Mouse (Mus musculus): Measurements from ENCODE around the gene Tmem168.

DNA sequence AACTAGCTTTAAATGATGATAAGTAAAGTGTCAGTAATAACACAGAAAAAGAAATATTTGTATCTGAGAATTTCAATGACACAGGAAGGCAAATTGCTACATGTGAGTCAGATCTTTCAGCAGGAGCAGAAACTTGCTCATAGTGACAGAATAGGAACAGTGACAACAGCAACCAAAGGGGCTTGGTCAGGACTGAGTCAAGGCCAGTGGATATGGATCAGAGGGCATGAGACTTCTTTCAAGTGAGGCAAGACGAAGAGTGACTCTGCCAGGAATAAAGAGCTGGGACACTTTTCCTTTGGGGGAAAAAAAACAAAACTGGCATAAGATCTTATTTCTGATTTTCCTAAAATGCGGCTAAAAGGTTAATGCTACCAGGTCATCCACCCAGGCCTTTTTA lies 52.6 kb downstream of the Tmem168 start:
- TF ChIP-seq POLR2A (IDR thresholded peaks at IDR 0.05; ENCODE audit: insufficient read depth, low read depth, low read length) (no peak), EP300 (IDR thresholded peaks at IDR 0.05; ENCODE audit: insufficient read depth, low read depth, low read length) (no peak)
